Mouse (Mus musculus) CD4-positive, CD25-positive, alpha-beta regulatory T cell, adult 2 months (primary cell): ENCODE measurements at regions not wholly inside any gene's neighbourhood (a gene's known extent, or its start where the extent isn't known, plus 50 kb on each side); places are given as distances from the start of the nearest gene placed in this dataset.

ENCODE experiments used
- DNase-seq: peaks from one replicate; pipeline ENCODE4 v3.0.0-alpha.2; 2012; ENCODE audit warnings: low read depth, low spot score

DNA sequence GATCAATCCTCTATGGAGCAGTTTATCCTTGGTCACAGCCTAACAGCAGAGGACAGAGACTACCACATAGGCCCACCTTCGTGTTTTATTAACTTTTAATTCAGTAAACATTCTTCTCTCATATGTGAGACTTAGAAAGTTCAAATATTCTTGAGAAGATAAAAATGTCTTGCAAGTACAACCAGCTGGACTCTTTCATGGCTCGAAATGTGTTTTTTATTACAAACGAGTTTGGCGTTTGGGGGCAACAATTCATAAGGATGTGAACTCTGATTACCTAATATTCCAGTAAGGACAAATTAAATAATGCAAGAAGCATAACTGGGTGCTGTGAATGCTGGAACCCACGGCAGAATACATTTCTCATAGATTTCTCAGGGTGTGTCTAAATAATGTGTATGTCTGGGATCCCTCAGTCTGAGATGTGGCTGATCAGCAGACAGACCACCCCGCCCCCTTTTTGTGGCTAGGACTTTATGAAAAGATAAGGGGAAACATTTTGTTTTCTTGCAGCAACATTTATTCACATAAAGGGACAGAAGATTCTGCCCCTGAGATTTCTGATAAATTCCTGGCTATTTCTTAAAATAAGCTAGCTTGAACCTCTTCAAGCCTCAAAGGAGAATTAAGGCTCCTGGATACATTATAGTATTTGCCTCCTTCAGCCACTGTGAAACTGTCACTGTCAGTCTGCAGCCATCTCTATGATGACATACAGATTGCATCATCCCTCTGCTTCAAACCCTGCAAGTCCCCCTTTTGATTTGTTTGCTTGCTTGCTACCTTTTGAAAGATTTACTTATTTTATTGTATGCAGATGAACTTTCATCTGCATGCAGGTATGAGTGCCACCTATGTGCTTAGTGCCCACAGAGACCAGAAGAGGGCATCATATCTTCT is 69.2 kb upstream of the Gucy1a1 start:
- no peak for DNase-seq

DNA sequence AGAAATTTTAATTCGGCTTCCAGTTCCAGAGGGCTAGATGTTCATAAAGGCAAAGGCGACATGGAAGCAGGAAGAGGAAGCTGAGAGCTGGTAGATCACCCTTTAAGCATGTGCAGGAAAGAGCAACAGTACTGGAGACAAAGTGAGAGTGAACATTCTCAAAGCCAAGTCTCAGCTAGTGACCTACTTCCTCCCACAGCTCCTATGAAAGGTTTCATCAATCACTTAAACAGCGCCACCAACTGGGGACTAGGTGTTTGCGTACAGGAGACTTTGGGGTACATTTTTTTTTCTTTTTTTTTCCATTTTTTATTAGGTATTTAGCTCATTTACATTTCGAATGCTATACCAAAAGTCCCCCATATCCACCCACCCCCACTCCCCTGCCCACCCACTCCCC is 61.7 kb upstream of the Gucy1a1 start:
- peak; percentile 64 for DNase-seq
